ENCODE assay signal across 27 mouse cellular contexts in genomic region chr6:13598239-13598923, GRCm38 (mm10). TPM values are rescaled to one million over a fixed set of nuclear protein-coding genes. Genes with fewer than 3 reads are reported as not detected.
A peak's percentile ranks its signal among the peaks of the same experiment; 100 is the strongest.
DNase-seq lines count a peak whose midpoint lies in the region; ATAC-seq and TF ChIP-seq lines count a peak whose summit lies in the region.
"Had no signal": no experiment of that assay in that cellular context is flagged by ENCODE, and none has a peak within 500 bp of the region (broad histone marks: within the 10 kb centered on the region; RNA-seq: fewer than 3 reads in every experiment).

No protein-coding gene starts in this region.

- peaks cover 60% of the 10 kb centered on the region for H3K79me2 ChIP-seq in CH12.LX (replicated peaks; ENCODE audit: control insufficient read depth, extremely low read depth, insufficient read depth, poor library complexity, severe bottlenecking)

- no peak for TF ChIP-seq RAD21 in CH12.LX (IDR thresholded peaks at IDR 0.05; ENCODE audit: low read depth, low read length)

- no peak for TF ChIP-seq CTCF in CH12.LX (conservative IDR thresholded peaks at IDR 0.05 in 1 of 2, IDR thresholded peaks at IDR 0.05 in 1 of 2; ENCODE audit: low read depth in 2 of 2, low read length in 2 of 2)

- ATAC-seq in heart, embryonic 13.5 days (ENCODE audit: extremely low read depth, insufficient number of reproducible peaks, low FRiP score, low TSS enrichment), result no peak
- ATAC-seq in intestine, embryonic 15.5 days, result no peak
- ATAC-seq: forebrain, embryonic 16.5 days; liver, embryonic 12.5 days; liver, postnatal 0 days; midbrain, embryonic 13.5 days; Patski had no signal

- TF ChIP-seq POLR2A in CH12.LX (IDR thresholded peaks at IDR 0.05; ENCODE audit: low read depth, low read length), result no peak

- no peaks in the 10 kb centered on the region for H3K9me3 ChIP-seq in heart, embryonic 13.5 days
- no peaks in the 10 kb centered on the region for H3K9me3 ChIP-seq in CH12.LX (replicated peaks; ENCODE audit: low read length)
- H3K9me3 ChIP-seq in intestine, embryonic 15.5 days, result no peaks in the 10 kb centered on the region
- H3K9me3 ChIP-seq: hindbrain, embryonic 13.5 days; liver, embryonic 12.5 days; midbrain, embryonic 13.5 days had no signal

- no peak overlapping the region for H3K4me3 ChIP-seq in heart, embryonic 13.5 days
- peak overlapping the region; percentile 34 to 53 (median 48) for H3K4me3 ChIP-seq in CH12.LX (replicated peaks in 1 of 3; ENCODE audit: low read depth in 2 of 3, low read length in 2 of 3, poor library complexity in 1 of 3)
- no peak overlapping the region for H3K4me3 ChIP-seq in intestine, embryonic 15.5 days (replicated peaks)
- H3K4me3 ChIP-seq: erythroblast, embryonic 14.5 days; heart, adult 2 months; hindbrain, embryonic 13.5 days; left cerebral cortex, adult 2 months; liver, embryonic 12.5 days; midbrain, embryonic 13.5 days had no signal

- WGBS in heart, embryonic 13.5 days, result 63% methylated on average over 7 of the region's 7 CpGs
- 90% methylated on average over 7 of the region's 7 CpGs for WGBS in intestine, embryonic 15.5 days

- no peaks in the 10 kb centered on the region for H3K27me3 ChIP-seq in heart, embryonic 13.5 days (replicated peaks)
- H3K27me3 ChIP-seq in CH12.LX (replicated peaks), result no peaks in the 10 kb centered on the region
- H3K27me3 ChIP-seq in intestine, embryonic 15.5 days (replicated peaks), result no peaks in the 10 kb centered on the region
- H3K27me3 ChIP-seq: hindbrain, embryonic 13.5 days; liver, embryonic 12.5 days; midbrain, embryonic 13.5 days; Patski had no signal

- dilution Hi-C loops in CH12.LX (cut with MboI; ENCODE audit: extremely low pct_ligation_motif_present, extremely low pct_unique_long_range_greater_than_20kb, low sequenced_read_pairs), result no loop called here

- H3K36me3 ChIP-seq in heart, embryonic 13.5 days, result peaks cover 32% of the 10 kb centered on the region
- peaks cover 9 to 20% of the 10 kb centered on the region in 2 experiments for H3K36me3 ChIP-seq in CH12.LX (replicated peaks in 1 of 2; ENCODE audit: control insufficient read depth in 1 of 2, insufficient read depth in 1 of 2, low read length in 1 of 2)
- no peaks in the 10 kb centered on the region; the same call in 1 of the 2 replicates for H3K36me3 ChIP-seq in intestine, embryonic 15.5 days

- H3K4me2 ChIP-seq in heart, embryonic 13.5 days, result peak overlapping the region; percentile 35; the same call in 1 of the 2 replicates
- peak overlapping the region; percentile 94 for H3K4me2 ChIP-seq in CH12.LX (ENCODE audit: insufficient read depth, low read depth, poor library complexity, severe bottlenecking)
- no peak overlapping the region for H3K4me2 ChIP-seq in intestine, embryonic 15.5 days (replicated peaks)
- H3K4me2 ChIP-seq: hindbrain, embryonic 13.5 days; liver, embryonic 12.5 days; midbrain, embryonic 13.5 days had no signal

- DNase-seq in heart, adult 9 months (ENCODE audit: low spot score in 2 of 2), result no peak
- peak; percentile 34 for DNase-seq in right cerebral cortex, adult 18-20 months
- no peak for DNase-seq in right cerebral cortex, postnatal 4 days
- DNase-seq in CH12.LX (ENCODE audit: extremely low read depth), result peak; percentile 70
- no peak for DNase-seq in ovary, adult 18-20 months (ENCODE audit: low spot score)
- DNase-seq: adrenal gland, postnatal 14 days; B cell, adult 2 months; cerebellum, adult 18-20 months; cerebellum, postnatal 14 days; gastrocnemius, postnatal 36 days; heart, adult 2 months; heart, postnatal 4 days; kidney, adult 11 months; kidney, postnatal 14 days; layer of hippocampus, adult 9-11 months; liver, postnatal 0 days; lung, postnatal 36 days; retina, postnatal 1 day had no signal

- H3K9ac ChIP-seq in heart, embryonic 13.5 days, result no peak overlapping the region
- H3K9ac ChIP-seq in CH12.LX (ENCODE audit: insufficient read depth, low read depth), result peak overlapping the region; percentile 71
- H3K9ac ChIP-seq in intestine, embryonic 15.5 days, result no peak overlapping the region
- H3K9ac ChIP-seq: hindbrain, embryonic 13.5 days; liver, embryonic 12.5 days; liver, postnatal 0 days; midbrain, embryonic 13.5 days had no signal

- no peak overlapping the region for H3K27ac ChIP-seq in heart, embryonic 13.5 days (replicated peaks)
- H3K27ac ChIP-seq in CH12.LX (ENCODE audit: insufficient read depth, low read depth), result peak overlapping the region; percentile 93
- no peak overlapping the region for H3K27ac ChIP-seq in intestine, embryonic 15.5 days
- H3K27ac ChIP-seq: heart, adult 2 months; hindbrain, embryonic 13.5 days; liver, embryonic 12.5 days; midbrain, embryonic 13.5 days had no signal

- in situ Hi-C loops in CH12.LX (cut with MboI; ENCODE audit: low pct_ligation_motif_present, low pct_unique_long_range_greater_than_20kb, low sequenced_read_pairs), result no loop called here

- H3K4me1 ChIP-seq in heart, embryonic 13.5 days, result peaks cover 44% of the 10 kb centered on the region
- H3K4me1 ChIP-seq in CH12.LX (ENCODE audit: control insufficient read depth in 1 of 2, insufficient read depth in 2 of 2), result peaks cover 3 to 44% of the 10 kb centered on the region in 2 experiments
- H3K4me1 ChIP-seq in intestine, embryonic 15.5 days (replicated peaks), result no peaks in the 10 kb centered on the region

- peak; percentile 79 for TF ChIP-seq EP300 in CH12.LX (IDR thresholded peaks at IDR 0.05; ENCODE audit: low read length)

TF ChIP-seq in CH12.LX, 34 proteins besides CTCF, POLR2A, EP300 and RAD21:
- no peak for TF ChIP-seq SMC3 (IDR thresholded peaks at IDR 0.05; ENCODE audit: low read depth, low read length)
- TF ChIP-seq ZMIZ1 (IDR thresholded peaks at IDR 0.05; ENCODE audit: low read depth, low read length), result no peak
- TF ChIP-seq NELFE (IDR thresholded peaks at IDR 0.05; ENCODE audit: low read depth, low read length), result 0 out of 2 replicates have a peak, but pooled peaks have one; percentile 14
- TF ChIP-seq GABPA (IDR thresholded peaks at IDR 0.05; ENCODE audit: insufficient replicate concordance, low read depth, low read length), result no peak
- peak; percentile 32 for TF ChIP-seq IRF4 (IDR thresholded peaks at IDR 0.05; ENCODE audit: low read depth, low read length)
- no peak for TF ChIP-seq USF1 (IDR thresholded peaks at IDR 0.05; ENCODE audit: low read depth, low read length)
- TF ChIP-seq ELF1 (IDR thresholded peaks at IDR 0.05; ENCODE audit: low read depth, low read length), result no peak
- no peak for TF ChIP-seq RCOR1 (conservative IDR thresholded peaks at IDR 0.05; ENCODE audit: low read depth, low read length)
- TF ChIP-seq UBTF (IDR thresholded peaks at IDR 0.05; ENCODE audit: low read depth, low read length), result no peak
- TF ChIP-seq PAX5 (IDR thresholded peaks at IDR 0.05; ENCODE audit: low read length), result no peak
- TF ChIP-seq SIN3A (IDR thresholded peaks at IDR 0.05; ENCODE audit: low read length), result peak; percentile 78
- 0 out of 2 replicates have a peak, but pooled peaks have one; percentile 6 for TF ChIP-seq HCFC1 (IDR thresholded peaks at IDR 0.05; ENCODE audit: low read depth, low read length)
- TF ChIP-seq ETS1 (conservative IDR thresholded peaks at IDR 0.05; ENCODE audit: low read depth, low read length), result peak; percentile 44; the same call in 1 of the 2 replicates
- TF ChIP-seq JUND (conservative IDR thresholded peaks at IDR 0.05; ENCODE audit: low read depth, low read length), result no peak; the same call in 1 of the 2 replicates
- TF ChIP-seq CHD1 (IDR thresholded peaks at IDR 0.05; ENCODE audit: low read depth, low read length), result peak; percentile 88
- no peak for TF ChIP-seq TCF12 (IDR thresholded peaks at IDR 0.05; ENCODE audit: low read depth, low read length)
- no peak for TF ChIP-seq MAX (IDR thresholded peaks at IDR 0.05; ENCODE audit: low read length)
- no peak for TF ChIP-seq NRF1 (IDR thresholded peaks at IDR 0.05; ENCODE audit: low read depth, low read length)
- 0 out of 2 replicates have a peak, but pooled peaks have one; percentile 8 for TF ChIP-seq TBP (conservative IDR thresholded peaks at IDR 0.05; ENCODE audit: low read depth, low read length)
- TF ChIP-seq ZC3H11A (IDR thresholded peaks at IDR 0.05; ENCODE audit: low read depth, low read length), result no peak
- TF ChIP-seq BHLHE40 (IDR thresholded peaks at IDR 0.05; ENCODE audit: low read depth, low read length), result no peak
- TF ChIP-seq POLR2AphosphoS2 (IDR thresholded peaks at IDR 0.05; ENCODE audit: low read depth, low read length), result no peak
- no peak for TF ChIP-seq E2F4 (IDR thresholded peaks at IDR 0.05; ENCODE audit: insufficient replicate concordance, low read depth, low read length)
- no peak for TF ChIP-seq MYC (IDR thresholded peaks at IDR 0.05; ENCODE audit: low read depth, low read length)
- TF ChIP-seq ZNF384 (IDR thresholded peaks at IDR 0.05; ENCODE audit: low read depth, low read length), result peak; percentile 19; the same call in 1 of the 2 replicates
- TF ChIP-seq MAZ (IDR thresholded peaks at IDR 0.05; ENCODE audit: low read depth, low read length), result no peak
- peak; percentile 47; the same call in 1 of the 2 replicates for TF ChIP-seq MAFK (IDR thresholded peaks at IDR 0.05; ENCODE audit: insufficient replicate concordance, low read length)
- TF ChIP-seq MEF2A (IDR thresholded peaks at IDR 0.05; ENCODE audit: borderline replicate concordance, low read depth, low read length), result peak; percentile 44; the same call in 1 of the 2 replicates
- no peak for TF ChIP-seq ZKSCAN1 (IDR thresholded peaks at IDR 0.05; ENCODE audit: borderline replicate concordance, low read depth, low read length)
- peak; percentile 51; the same call in 1 of the 2 replicates for TF ChIP-seq CHD2 (IDR thresholded peaks at IDR 0.05; ENCODE audit: low read length)
- TF ChIP-seq KAT2A (IDR thresholded peaks at IDR 0.05; ENCODE audit: insufficient replicate concordance, low read length), result no peak
- TF ChIP-seq USF2 (conservative IDR thresholded peaks at IDR 0.05; ENCODE audit: low read depth, low read length), result no peak
- TF ChIP-seq MXI1 (IDR thresholded peaks at IDR 0.05; ENCODE audit: low read depth, low read length), result 0 out of 2 replicates have a peak, but pooled peaks have one; percentile 65

RNA-seq across cellular contexts. Expression of gene Tmem168, which starts 9.5 kb away (rescaled TPM):
- polyA plus RNA-seq in heart, embryonic 13.5 days (2015; fragmentation: Nextera tagmentation; extraction: Ambion mirVana), result 26.9 and 29.4 TPM in 2 replicates
- total RNA-seq in CH12.LX (2012; rRNA removed) (35.5 and 36.6 TPM in 2 replicates), CH12.LX (2014; rRNA removed) (57.4 and 59.9 TPM in 2 replicates)
- 27.9 and 30.0 TPM in 2 replicates for polyA plus RNA-seq in CH12.LX (2012; ENCODE audit: insufficient read length, low read depth)
- polyA plus RNA-seq in intestine, embryonic 15.5 days (2015; fragmentation: Nextera tagmentation; extraction: Ambion mirVana), result 31.6 and 34.2 TPM in 2 replicates
- polyA plus RNA-seq: erythroblast, embryonic 14.5 days had no signal

Comparison
In these comparisons a context has a peak if more than half of its experiments do, and no peak if none do; other contexts are left out.
1. DNase-seq: peak in right cerebral cortex, adult 18-20 months (single experiment) and CH12.LX (single experiment); none in heart, adult 9 months (0 of 2), right cerebral cortex, postnatal 4 days (single experiment) and ovary, adult 18-20 months (single experiment).
2. H3K4me3 ChIP-seq: peak in CH12.LX (3 of 3); none in heart, embryonic 13.5 days (single experiment) and intestine, embryonic 15.5 days (single experiment).